Mouse (Mus musculus) right cerebral cortex, postnatal 25 days (tissue): Measurements from ENCODE around the gene Abl1.

ENCODE experiments used
- DNase-seq: peaks from one replicate; pipeline ENCODE4 v3.0.0; 2022

Abl1 gene

GRCm38 (mm10) chr2:31790728-31791251 is 102.6 kb downstream of the Abl1 start:
- DNase-seq, result no peak

GRCm38 (mm10) chr2:31791260-31791659 is 103.1 kb downstream of the Abl1 start:
- no peak for DNase-seq

- DNase-seq, result no peak
Measured at GRCm38 (mm10) chr2:31792611-31793010, 104.4 kb downstream of the Abl1 start.

- no peak for DNase-seq
Measured at GRCm38 (mm10) chr2:31796943-31797342, 108.8 kb downstream of the Abl1 start.

GRCm38 (mm10) chr2:31801416-31801815 is 113.2 kb downstream of the Abl1 start:
- DNase-seq, result no peak

GRCm38 (mm10) chr2:31802811-31803210 is 114.6 kb downstream of the Abl1 start:
- no peak for DNase-seq

- no peak for DNase-seq
Measured at GRCm38 (mm10) chr2:31803480-31803879, 115.3 kb downstream of the Abl1 start.

- no peak for DNase-seq
Measured at GRCm38 (mm10) chr2:31806639-31807382, 118.6 kb downstream of the Abl1 start.

GRCm38 (mm10) chr2:31808410-31809357 is 120.5 kb downstream of the Abl1 start:
- no peak for DNase-seq

- DNase-seq, result no peak
Measured at GRCm38 (mm10) chr2:31809358-31809740, 121.2 kb downstream of the Abl1 start.

GRCm38 (mm10) chr2:31810444-31810843 is 122.3 kb downstream of the Abl1 start, which contains the start of gene Qrfp:
Gene Qrfp (minus strand): TSS chr2:31810580.
- DNase-seq, result no peak

- no peak for DNase-seq
Measured at GRCm38 (mm10) chr2:31811086-31811958, 123.1 kb downstream of the Abl1 start.

- DNase-seq, result no peak
Measured at GRCm38 (mm10) chr2:31813641-31814040, 125.5 kb downstream of the Abl1 start.

- DNase-seq, result peak; percentile 52
Measured at GRCm38 (mm10) chr2:31814699-31815098, 126.5 kb downstream of the Abl1 start.

- peak; percentile 50 for DNase-seq
Measured at GRCm38 (mm10) chr2:31815367-31815766, 127.2 kb downstream of the Abl1 start.

GRCm38 (mm10) chr2:31822524-31823371 is 134.6 kb downstream of the Abl1 start:
- DNase-seq, result peak; percentile 81

GRCm38 (mm10) chr2:31823933-31824730 is 136.0 kb downstream of the Abl1 start:
- DNase-seq, result peak; percentile 44

GRCm38 (mm10) chr2:31825469-31825911 is 137.3 kb downstream of the Abl1 start:
- no peak for DNase-seq

- DNase-seq, result no peak
Measured at GRCm38 (mm10) chr2:31826094-31827085, 138.2 kb downstream of the Abl1 start.
